Mouse (Mus musculus): ENCODE data around the gene Olfr876. TPM values are rescaled to one million over a fixed set of nuclear protein-coding genes. Genes with fewer than 3 reads are reported as not detected.

Olfr876 gene
- polyA plus RNA-seq, 1 experiment from 2014 or later = not detected

Other genes with a start within 250 kb of the Olfr876 start
- 12.7 and 13.8 TPM in 2 replicates for gene Siae, start 247.3 kb upstream of the Olfr876 start, polyA plus RNA-seq (2015; fragmentation: Nextera tagmentation; extraction: Ambion mirVana)
- gene Spa17, start 189.3 kb upstream of the Olfr876 start, polyA plus RNA-seq (2015; fragmentation: Nextera tagmentation; extraction: Ambion mirVana) = 9.0 and 11.1 TPM in 2 replicates
- gene Tbrg1, start 145.7 kb upstream of the Olfr876 start, polyA plus RNA-seq (2015; fragmentation: Nextera tagmentation; extraction: Ambion mirVana) = 92.3 and 98.7 TPM in 2 replicates
- gene Panx3, start 133.8 kb upstream of the Olfr876 start, polyA plus RNA-seq (2015; fragmentation: Nextera tagmentation; extraction: Ambion mirVana) = 0.14 and 0.43 TPM in 2 replicates
- not detected in 2 replicates for gene Olfr160, start 86.8 kb upstream of the Olfr876 start, polyA plus RNA-seq (2015; fragmentation: Nextera tagmentation; extraction: Ambion mirVana)
- gene Olfr874, start 57.9 kb upstream of the Olfr876 start, polyA plus RNA-seq (2015; fragmentation: Nextera tagmentation; extraction: Ambion mirVana) = not detected in 2 replicates
- not detected in 2 replicates for gene Olfr875, start 31.2 kb upstream of the Olfr876 start, polyA plus RNA-seq (2015; fragmentation: Nextera tagmentation; extraction: Ambion mirVana)
- not detected in 2 replicates for gene Olfr877, start 51.2 kb downstream of the Olfr876 start, polyA plus RNA-seq (2015; fragmentation: Nextera tagmentation; extraction: Ambion mirVana)
- not detected in 2 replicates for gene Olfr145, start 93.7 kb downstream of the Olfr876 start, polyA plus RNA-seq (2015; fragmentation: Nextera tagmentation; extraction: Ambion mirVana)
- gene Olfr878, start 114.8 kb downstream of the Olfr876 start, polyA plus RNA-seq (2015; fragmentation: Nextera tagmentation; extraction: Ambion mirVana) = not detected in 2 replicates
- gene Olfr881, start 188.8 kb downstream of the Olfr876 start, polyA plus RNA-seq (2015; fragmentation: Nextera tagmentation; extraction: Ambion mirVana) = not detected in 2 replicates
- not detected in 2 replicates for gene Olfr883, start 222.8 kb downstream of the Olfr876 start, polyA plus RNA-seq (2015; fragmentation: Nextera tagmentation; extraction: Ambion mirVana)
- not detected in 2 replicates for gene Olfr884, start 243.5 kb downstream of the Olfr876 start, polyA plus RNA-seq (2015; fragmentation: Nextera tagmentation; extraction: Ambion mirVana)

Data from midbrain, embryonic 16.5 days (tissue).